Mouse (Mus musculus): ENCODE data around the gene Ccdc88c. TPM values are rescaled to one million over a fixed set of nuclear protein-coding genes. Genes with fewer than 3 reads are reported as not detected.

The Ccdc88c gene
- polyA plus RNA-seq, 1 experiment = 18.0 TPM

GRCm38 (mm10) chr12:100999061-100999954 is 29.5 kb downstream of the Ccdc88c start:
- no peaks in the 10 kb centered on the region for H3K27me3 ChIP-seq (ENCODE audit: control insufficient read depth, insufficient read depth, insufficient read length)
- H3ac ChIP-seq (ENCODE audit: control insufficient read depth, insufficient read length) = no peak overlapping the region
- no peaks in the 10 kb centered on the region for H3K36me3 ChIP-seq (ENCODE audit: control insufficient read depth, insufficient read depth)
- TF ChIP-seq MYOD1 (IDR thresholded peaks at IDR 0.05; ENCODE audit: control insufficient read depth in 1 of 3, insufficient read length in 2 of 3, low read depth in 2 of 3) = peak in 2 of 3 experiments; percentile 97 to 99
- no peak for TF ChIP-seq POLR2AphosphoS2 (IDR thresholded peaks at IDR 0.05; ENCODE audit: insufficient read length, low read depth)
- TF ChIP-seq MYOG (IDR thresholded peaks at IDR 0.05; ENCODE audit: control insufficient read depth in 1 of 3, insufficient read depth in 1 of 3, insufficient read length in 2 of 3, low read depth in 2 of 3) = peak; percentile 67 to 92 (median 88)
- no peak for TF ChIP-seq SRF (IDR thresholded peaks at IDR 0.05; ENCODE audit: control insufficient read depth, insufficient read length, low read depth)
- TF ChIP-seq TCF3 (IDR thresholded peaks at IDR 0.05; ENCODE audit: insufficient read length, low read depth) = peak; percentile 95
- TF ChIP-seq CEBPB (IDR thresholded peaks at IDR 0.05; ENCODE audit: insufficient read depth, poor library complexity, severe bottlenecking) = no peak
- no peak for TF ChIP-seq MAX (IDR thresholded peaks at IDR 0.05; ENCODE audit: low read depth)
- no peak for TF ChIP-seq E2F4 (IDR thresholded peaks at IDR 0.05; ENCODE audit: insufficient read depth)
- no peak for TF ChIP-seq REST (IDR thresholded peaks at IDR 0.05; ENCODE audit: insufficient read depth, insufficient read length)
- no peak for TF ChIP-seq USF1 (IDR thresholded peaks at IDR 0.05; ENCODE audit: low read depth)
- TF ChIP-seq POLR2A (IDR thresholded peaks at IDR 0.05; ENCODE audit: insufficient read length, low read depth) = no peak
- peak; percentile 85 for TF ChIP-seq TCF12 (IDR thresholded peaks at IDR 0.05; ENCODE audit: insufficient read depth, poor library complexity, severe bottlenecking)
- H3K4me2 ChIP-seq (ENCODE audit: low read depth) = peak overlapping the region; percentile 77
- H3K4me3 ChIP-seq = no peak overlapping the region
- peaks cover 36% of the 10 kb centered on the region for H3K79me2 ChIP-seq (ENCODE audit: control insufficient read depth, insufficient read depth)

GRCm38 (mm10) chr12:100998564-100998962 is 30.3 kb downstream of the Ccdc88c start:
- TF ChIP-seq POLR2A (IDR thresholded peaks at IDR 0.05; ENCODE audit: insufficient read length, low read depth) (no peak), CEBPB (IDR thresholded peaks at IDR 0.05; ENCODE audit: insufficient read depth, poor library complexity, severe bottlenecking) (peak; percentile 95), TCF3 (IDR thresholded peaks at IDR 0.05; ENCODE audit: insufficient read length, low read depth) (no peak), POLR2AphosphoS2 (IDR thresholded peaks at IDR 0.05; ENCODE audit: insufficient read length, low read depth) (no peak), REST (IDR thresholded peaks at IDR 0.05; ENCODE audit: insufficient read depth, insufficient read length) (no peak), SRF (IDR thresholded peaks at IDR 0.05; ENCODE audit: control insufficient read depth, insufficient read length, low read depth) (no peak), E2F4 (IDR thresholded peaks at IDR 0.05; ENCODE audit: insufficient read depth) (no peak), USF1 (IDR thresholded peaks at IDR 0.05; ENCODE audit: low read depth) (no peak), MYOD1 (IDR thresholded peaks at IDR 0.05; ENCODE audit: control insufficient read depth in 1 of 3, insufficient read length in 2 of 3, low read depth in 2 of 3) (peak in 2 of 3 experiments; percentile 48 to 63), TCF12 (IDR thresholded peaks at IDR 0.05; ENCODE audit: insufficient read depth, poor library complexity, severe bottlenecking) (no peak), MYOG (IDR thresholded peaks at IDR 0.05; ENCODE audit: control insufficient read depth in 1 of 3, insufficient read depth in 1 of 3, insufficient read length in 2 of 3, low read depth in 2 of 3) (no peak), MAX (IDR thresholded peaks at IDR 0.05; ENCODE audit: low read depth) (no peak)
- Histone ChIP-seq H3K4me3 (no peak overlapping the region), H3K4me2 (ENCODE audit: low read depth) (peak overlapping the region; percentile 77)

GRCm38 (mm10) chr12:100997830-100998563 is 30.9 kb downstream of the Ccdc88c start:
- H3K36me3 ChIP-seq (ENCODE audit: control insufficient read depth, insufficient read depth) = no peaks in the 10 kb centered on the region
- H3K4me3 ChIP-seq = no peak overlapping the region
- H3K4me2 ChIP-seq (ENCODE audit: low read depth) = peak overlapping the region; percentile 77
- TF ChIP-seq REST (IDR thresholded peaks at IDR 0.05; ENCODE audit: insufficient read depth, insufficient read length) (no peak), MYOG (IDR thresholded peaks at IDR 0.05; ENCODE audit: control insufficient read depth in 1 of 3, insufficient read depth in 1 of 3, insufficient read length in 2 of 3, low read depth in 2 of 3) (peak in 1 of 3 experiments; percentile 64), TCF3 (IDR thresholded peaks at IDR 0.05; ENCODE audit: insufficient read length, low read depth) (no peak), MYOD1 (IDR thresholded peaks at IDR 0.05; ENCODE audit: control insufficient read depth in 1 of 3, insufficient read length in 2 of 3, low read depth in 2 of 3) (peak in 2 of 3 experiments; percentile 91 to 94)
- no peaks in the 10 kb centered on the region for H3K27me3 ChIP-seq (ENCODE audit: control insufficient read depth, insufficient read depth, insufficient read length)
- no peak overlapping the region for H3ac ChIP-seq (ENCODE audit: control insufficient read depth, insufficient read length)
- H3K79me2 ChIP-seq (ENCODE audit: control insufficient read depth, insufficient read depth) = peaks cover 24% of the 10 kb centered on the region

More at GRCm38 (mm10) chr12:100998564-100998962, 30.3 kb downstream of the Ccdc88c start:
- no peak overlapping the region for H3ac ChIP-seq (ENCODE audit: control insufficient read depth, insufficient read length)
- H3K79me2 ChIP-seq (ENCODE audit: control insufficient read depth, insufficient read depth) = peaks cover 30% of the 10 kb centered on the region
- H3K27me3 ChIP-seq (ENCODE audit: control insufficient read depth, insufficient read depth, insufficient read length) = no peaks in the 10 kb centered on the region
- no peaks in the 10 kb centered on the region for H3K36me3 ChIP-seq (ENCODE audit: control insufficient read depth, insufficient read depth)

- no peak overlapping the region for H3ac ChIP-seq (ENCODE audit: control insufficient read depth, insufficient read length)
- peak overlapping the region; percentile 64 for H3K4me2 ChIP-seq (ENCODE audit: low read depth)
- peaks cover 16% of the 10 kb centered on the region for H3K79me2 ChIP-seq (ENCODE audit: control insufficient read depth, insufficient read depth)
- TF ChIP-seq POLR2A (IDR thresholded peaks at IDR 0.05; ENCODE audit: insufficient read length, low read depth) (no peak), MYOD1 (IDR thresholded peaks at IDR 0.05; ENCODE audit: control insufficient read depth in 1 of 3, insufficient read length in 2 of 3, low read depth in 2 of 3) (peak in 1 of 3 experiments; percentile 21)
- H3K36me3 ChIP-seq (ENCODE audit: control insufficient read depth, insufficient read depth) = no peaks in the 10 kb centered on the region
- no peak overlapping the region for H3K4me3 ChIP-seq
- H3K27me3 ChIP-seq (ENCODE audit: control insufficient read depth, insufficient read depth, insufficient read length) = no peaks in the 10 kb centered on the region
Measured at GRCm38 (mm10) chr12:100996378-100996898, 32.4 kb downstream of the Ccdc88c start.
